Mouse (Mus musculus) B cell, adult (primary cell): Measurements from ENCODE around the gene Tmod4. TPM values are rescaled to one million over a fixed set of nuclear protein-coding genes. Genes with fewer than 3 reads are reported as not detected.

Source experiments
- total RNA-seq: library from RNA; stranded (reverse); gene quantifications from 4 replicates; pipeline ENCODE4 v1.2.4, GENCODE M21; 2023; ENCODE audit not compliant: inconsistent age

Gene Tmod4
- total RNA-seq, result 1.5 to 4.0 TPM (median 2.2 TPM) in 4 replicates

DNA sequence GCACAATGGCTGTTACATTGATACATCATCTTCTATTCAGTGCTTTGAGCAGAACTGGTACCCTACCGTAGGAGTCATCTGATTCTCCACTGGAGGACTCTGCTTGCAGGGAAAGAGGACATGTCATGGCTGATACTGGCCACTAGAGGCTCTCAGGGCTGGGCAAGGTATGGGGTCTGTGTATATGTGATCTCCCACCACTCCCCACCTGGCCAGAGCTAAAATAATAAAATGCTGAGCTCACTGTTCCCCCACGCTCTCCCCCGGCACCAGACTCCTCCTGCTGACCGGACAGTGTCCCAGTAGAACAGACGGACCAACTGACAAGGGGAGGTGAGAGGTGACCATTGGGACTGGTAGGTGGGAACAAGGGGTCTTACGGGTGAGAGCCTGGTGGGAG, at the start of gene Tmod4:
TSS of gene Tmod4 (plus strand) at position 231 of the 400 bp plus-strand sequence.

DNA sequence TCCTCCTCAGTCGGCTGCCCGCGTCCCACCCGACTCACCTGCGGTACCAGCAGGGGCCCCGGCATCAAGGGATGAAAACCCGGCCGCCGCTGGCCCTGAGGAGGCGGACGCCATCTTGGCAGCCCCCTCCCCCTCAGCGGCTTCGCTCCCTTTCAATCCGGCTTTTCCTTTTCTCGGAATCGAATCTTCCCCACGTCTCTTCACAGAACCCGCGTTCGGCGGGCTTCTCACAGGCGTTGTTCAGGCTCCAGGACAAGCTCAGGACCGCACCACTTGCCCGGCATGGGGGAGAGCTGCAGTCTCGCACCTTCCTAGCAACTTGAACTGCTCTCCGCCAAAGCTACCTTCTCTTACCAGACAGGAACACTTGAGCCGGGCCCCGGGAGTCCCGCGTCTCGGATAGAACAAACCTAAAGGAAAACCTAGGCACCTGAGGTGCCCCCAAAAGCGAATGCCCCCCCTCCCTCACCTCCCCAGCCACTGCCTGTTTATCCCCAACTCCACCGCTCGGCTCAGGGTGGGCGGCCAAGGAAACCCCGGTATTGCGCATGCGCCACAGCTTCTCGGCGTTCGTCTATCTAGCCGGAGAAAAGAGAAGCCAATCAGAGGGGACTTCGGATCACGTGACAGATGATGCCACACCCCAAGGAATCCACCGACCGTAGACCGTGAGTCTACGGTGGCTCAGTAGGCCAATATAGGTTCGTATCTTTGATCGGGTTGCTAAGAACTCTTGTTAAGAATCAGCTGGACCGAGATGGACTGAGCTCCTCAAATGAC, 17.7 kb upstream of the Tmod4 start, which contains the start of gene Pip5k1a:
TSS of gene Pip5k1a (minus strand) at position 593 of the 780 bp plus-strand sequence.

GRCm38 (mm10) chr3:95110911-95111726, 13.2 kb upstream of the Tmod4 start, which contains the start of gene Vps72:
Gene Vps72 (plus strand): TSS chr3:95111022.

GRCm38 (mm10) chr3:95133680-95134101, 9.4 kb downstream of the Tmod4 start, which contains the start of the genes Scnm1 and Lysmd1:
Gene Scnm1 (minus strand): TSS chr3:95134011.
Gene Lysmd1 (plus strand): TSS chr3:95134088.

DNA sequence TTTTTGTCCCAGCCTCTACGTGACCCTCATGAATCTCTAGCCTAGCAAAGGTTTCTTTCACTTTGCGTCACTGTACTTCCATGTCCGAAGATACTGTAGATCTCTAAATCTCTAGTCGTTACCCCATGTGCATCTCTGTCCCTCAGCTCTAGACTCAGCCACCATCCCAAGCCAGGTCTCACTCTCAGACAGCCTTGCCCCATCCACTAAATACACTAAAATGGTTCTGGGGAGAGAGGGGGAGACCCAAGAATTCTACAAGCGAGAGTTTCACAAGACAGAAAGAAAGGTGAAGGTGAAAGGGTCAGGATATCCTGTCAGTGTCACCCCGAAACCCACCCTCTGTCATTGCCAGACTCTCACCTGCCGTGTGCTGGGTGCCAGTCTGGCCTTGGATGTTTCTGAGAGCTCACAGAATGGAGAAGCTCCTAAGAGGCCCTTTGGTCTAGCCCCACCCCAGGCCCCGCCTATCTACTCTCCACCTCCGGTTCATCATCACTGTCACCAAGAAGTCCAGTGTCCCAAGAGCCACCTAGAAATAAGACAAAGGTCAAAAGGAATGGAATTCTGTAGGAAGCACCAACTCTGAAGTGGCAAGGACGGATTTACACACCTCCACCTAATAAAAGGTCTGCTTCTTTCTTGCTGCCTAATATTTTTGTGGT, 17.8 kb downstream of the Tmod4 start, which contains the start of gene Tnfaip8l2:
TSS of gene Tnfaip8l2 (minus strand) at position 409 of the 665 bp plus-strand sequence.

GRCm38 (mm10) chr3:95159987-95160963, 36.0 kb downstream of the Tmod4 start, which contains the start of gene Sema6c:
Gene Sema6c (plus strand): TSS chr3:95160457.

Other genes with a start within 250 kb of the Tmod4 start
- 225 to 251 TPM (median 243 TPM) in 4 replicates for gene Psmb4, start 237.5 kb upstream of the Tmod4 start, total RNA-seq
- gene Selenbp1, start 191.4 kb upstream of the Tmod4 start, total RNA-seq, result 1.5 to 4.9 TPM (median 2.5 TPM) in 4 replicates
- gene Rfx5, start 170.4 kb upstream of the Tmod4 start, total RNA-seq, result 101 to 122 TPM (median 111 TPM) in 4 replicates
- gene Pi4kb, start 149.7 kb upstream of the Tmod4 start, total RNA-seq, result 88.4 to 94.7 TPM (median 90.4 TPM) in 4 replicates
- 44.0 to 63.8 TPM (median 53.7 TPM) in 4 replicates for gene Zfp687, start 109.0 kb upstream of the Tmod4 start, total RNA-seq
- 124 to 144 TPM (median 133 TPM) in 4 replicates for gene Psmd4, start 81.9 kb upstream of the Tmod4 start, total RNA-seq
- gene Pip5k1a, start 17.5 kb upstream of the Tmod4 start, total RNA-seq, result 33.7 to 38.4 TPM (median 36.5 TPM) in 4 replicates
- gene Vps72, start 13.5 kb upstream of the Tmod4 start, total RNA-seq, result 53.3 to 68.2 TPM (median 62.1 TPM) in 4 replicates
- 57.3 to 78.5 TPM (median 59.9 TPM) in 4 replicates for gene Scnm1, start 9.5 kb downstream of the Tmod4 start, total RNA-seq
- gene Lysmd1, start 9.6 kb downstream of the Tmod4 start, total RNA-seq, result 5.3 to 7.8 TPM (median 6.3 TPM) in 4 replicates
- 24.3 to 35.2 TPM (median 28.0 TPM) in 4 replicates for gene Tnfaip8l2, start 17.9 kb downstream of the Tmod4 start, total RNA-seq
- gene Sema6c, start 36.0 kb downstream of the Tmod4 start, total RNA-seq, result 0.18 to 1.1 TPM (median 0.54 TPM) in 3 of 4 replicates, not detected in the other
- gene Gabpb2, start 93.4 kb downstream of the Tmod4 start, total RNA-seq, result 66.4 to 77.9 TPM (median 74.8 TPM) in 4 replicates
- 193 to 216 TPM (median 202 TPM) in 4 replicates for gene Cdc42se1, start 104.3 kb downstream of the Tmod4 start, total RNA-seq
- 4.9 to 8.2 TPM (median 7.6 TPM) in 4 replicates for gene Mllt11, start 107.7 kb downstream of the Tmod4 start, total RNA-seq
- not detected in 4 replicates for gene Gm128, start 117.1 kb downstream of the Tmod4 start, total RNA-seq
- gene Bnipl, start 126.7 kb downstream of the Tmod4 start, total RNA-seq, result not detected in 4 replicates
- 32.4 to 40.2 TPM (median 36.0 TPM) in 4 replicates for gene Mindy1, start 156.9 kb downstream of the Tmod4 start, total RNA-seq
- gene Prune1, start 157.6 kb downstream of the Tmod4 start, total RNA-seq, result 9.9 to 11.6 TPM (median 11.1 TPM) in 4 replicates
- gene Anxa9, start 182.7 kb downstream of the Tmod4 start, total RNA-seq, result 1.2 to 2.2 TPM (median 2.0 TPM) in 4 replicates
- gene Cers2, start 190.3 kb downstream of the Tmod4 start, total RNA-seq, result 121 to 134 TPM (median 130 TPM) in 4 replicates
- gene Setdb1, start 232.7 kb downstream of the Tmod4 start, total RNA-seq, result 31.4 to 38.1 TPM (median 33.0 TPM) in 4 replicates